Mouse (Mus musculus) spleen, adult 2 months (tissue): ENCODE measurements around the gene Olfr150.

Source experiments
- CTCF ChIP-seq: fragments of 200-500 bp; IDR thresholded peaks from 2 replicates; pipeline ENCODE4 v1.5.1; 2011; ENCODE audit warnings: mild to moderate bottlenecking, inconsistent platforms; ENCODE audit not compliant: insufficient read depth, insufficient read length, insufficient replicate concordance; ENCODE audit errors: extremely low read depth
- POLR2A ChIP-seq: fragments of 200-500 bp; IDR thresholded peaks from 2 replicates; pipeline ENCODE4 v1.6.1; 2011; ENCODE audit warnings: low read depth, low read length, inconsistent platforms

GRCm38 (mm10) chr9:39783153-39783552 lies 52.4 kb downstream of the Olfr150 start, which contains the start of gene Olfr968:
- TF ChIP-seq CTCF, result no peak
- TF ChIP-seq POLR2A, result no peak
